Mouse (Mus musculus): ENCODE measurements around the gene Icos. TPM values are rescaled to one million over a fixed set of nuclear protein-coding genes. Genes with fewer than 3 reads are reported as not detected.

Icos gene
- polyA plus RNA-seq (2016; fragmentation: Nextera tagmentation; extraction: Ambion mirVana), result 0.08 and 0.29 TPM in 2 replicates

DNA sequence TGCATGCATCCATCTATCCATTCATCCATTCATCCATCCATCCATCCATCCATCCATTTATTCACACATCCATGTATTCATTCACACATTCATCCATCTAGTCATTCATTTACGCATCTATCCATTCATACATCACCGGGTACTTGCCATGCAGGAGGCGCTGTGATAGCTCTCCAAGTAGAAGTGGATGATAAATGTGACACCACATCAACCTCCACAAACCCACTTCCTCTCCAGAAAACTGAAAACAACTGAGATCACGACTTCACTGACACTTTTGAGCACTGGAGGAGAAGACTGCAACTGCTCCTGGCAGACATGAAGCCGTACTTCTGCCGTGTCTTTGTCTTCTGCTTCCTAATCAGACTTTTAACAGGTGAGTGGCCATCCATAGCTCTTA lies at the start of gene Icos:
Gene Icos, plus strand, starts transcription at position 287 of the 400 bp plus-strand sequence.
- H3K4me3 ChIP-seq, result no peak within 1 kb of the TSS
- ATAC-seq (ENCODE audit: low FRiP score), result no peak
- no peaks in the 10 kb centered on the region for H3K36me3 ChIP-seq
- 0 out of 2 replicates have a peak, but pooled peaks cover 3% of the 10 kb centered on the region for H3K4me1 ChIP-seq
- no peak within 1 kb of the TSS for H3K4me2 ChIP-seq (replicated peaks)
- no peak within 1 kb of the TSS for H3K9ac ChIP-seq
- no peaks in the 10 kb centered on the region for H3K9me3 ChIP-seq (replicated peaks)
- H3K27ac ChIP-seq, result no peak within 1 kb of the TSS
- whole genome bisulfite sequencing, result 83% methylated on average over 6 of the region's 6 CpGs
- H3K27me3 ChIP-seq, result no peaks in the 10 kb centered on the region

GRCm38 (mm10) chr1:60929036-60929435 lies 48.7 kb upstream of the Icos start:
- Histone ChIP-seq H3K4me3 (no peak overlapping the region), H3K4me1 (no peaks in the 10 kb centered on the region)
- WGBS, result 87% methylated on average over 3 of the region's 3 CpGs

GRCm38 (mm10) chr1:60930397-60930796 lies 47.3 kb upstream of the Icos start:
- Histone ChIP-seq H3K36me3 (no peaks in the 10 kb centered on the region), H3K27ac (no peak overlapping the region), H3K4me1 (no peaks in the 10 kb centered on the region), H3K4me3 (no peak overlapping the region), H3K27me3 (no peaks in the 10 kb centered on the region), H3K9ac (no peak overlapping the region), H3K4me2 (replicated peaks) (no peak overlapping the region), H3K9me3 (replicated peaks) (no peaks in the 10 kb centered on the region)
- 85% methylated on average over 7 of the region's 7 CpGs for WGBS
- no peak for ATAC-seq (ENCODE audit: low FRiP score)

More at GRCm38 (mm10) chr1:60929036-60929435, 48.7 kb upstream of the Icos start:
- Histone ChIP-seq H3K27ac (no peak overlapping the region), H3K9ac (no peak overlapping the region), H3K9me3 (replicated peaks) (no peaks in the 10 kb centered on the region), H3K4me2 (replicated peaks) (no peak overlapping the region), H3K36me3 (no peaks in the 10 kb centered on the region), H3K27me3 (no peaks in the 10 kb centered on the region)
- no peak for ATAC-seq (ENCODE audit: low FRiP score)

GRCm38 (mm10) chr1:60935968-60936581 lies 41.7 kb upstream of the Icos start:
- 58% methylated on average over 8 of the region's 8 CpGs for WGBS
- H3K4me3 ChIP-seq, result no peak overlapping the region
- H3K9me3 ChIP-seq (replicated peaks), result no peaks in the 10 kb centered on the region
- ATAC-seq (ENCODE audit: low FRiP score), result no peak
- H3K4me2 ChIP-seq (replicated peaks), result no peak overlapping the region
- H3K36me3 ChIP-seq, result no peaks in the 10 kb centered on the region
- H3K27me3 ChIP-seq, result no peaks in the 10 kb centered on the region
- no peak overlapping the region for H3K9ac ChIP-seq
- no peaks in the 10 kb centered on the region for H3K4me1 ChIP-seq
- no peak overlapping the region for H3K27ac ChIP-seq

DNA sequence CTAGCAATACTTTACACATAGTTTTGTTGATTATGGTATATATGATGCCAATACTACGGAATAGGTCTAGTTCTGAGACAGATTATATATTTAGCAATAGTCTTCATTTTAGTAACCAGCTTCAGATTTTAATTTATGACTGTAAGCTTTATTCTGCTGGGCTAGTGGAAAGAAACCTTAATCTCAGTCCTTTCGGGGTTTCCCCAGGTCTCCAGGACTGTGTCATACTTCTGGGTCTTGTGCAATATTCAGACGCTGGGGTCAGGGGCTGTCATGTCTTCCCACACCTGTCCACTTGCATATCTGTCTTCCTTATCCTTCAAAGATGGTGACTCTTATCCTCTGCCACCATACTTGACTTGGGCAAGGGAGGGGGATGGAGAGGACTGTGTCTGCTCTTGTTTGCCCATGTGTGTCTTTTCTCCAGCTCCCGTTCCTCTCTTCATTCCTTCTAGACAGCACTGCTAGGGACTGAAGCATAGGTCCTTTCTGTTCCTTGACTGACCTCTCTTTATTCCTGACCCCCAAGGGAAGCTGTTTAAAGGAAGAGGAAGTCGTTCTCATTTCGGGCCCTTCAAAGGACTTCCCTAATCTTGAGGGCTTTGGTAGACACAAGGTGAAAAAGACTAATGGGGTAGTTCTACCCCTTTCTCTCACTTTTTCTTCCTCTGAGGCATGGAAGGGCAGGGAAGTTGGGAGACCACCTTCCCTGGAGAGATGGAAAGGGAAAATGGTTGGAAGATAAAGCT lies 40.6 kb upstream of the Icos start:
- no peaks in the 10 kb centered on the region for H3K27me3 ChIP-seq
- 82% methylated on average over 6 of the region's 6 CpGs for WGBS
- no peaks in the 10 kb centered on the region for H3K9me3 ChIP-seq (replicated peaks)
- H3K4me1 ChIP-seq, result no peaks in the 10 kb centered on the region
- no peak overlapping the region for H3K4me2 ChIP-seq (replicated peaks)
- no peak for ATAC-seq (ENCODE audit: low FRiP score)
- H3K4me3 ChIP-seq, result no peak overlapping the region
- H3K36me3 ChIP-seq, result no peaks in the 10 kb centered on the region
- H3K27ac ChIP-seq, result no peak overlapping the region
- H3K9ac ChIP-seq, result no peak overlapping the region

DNA sequence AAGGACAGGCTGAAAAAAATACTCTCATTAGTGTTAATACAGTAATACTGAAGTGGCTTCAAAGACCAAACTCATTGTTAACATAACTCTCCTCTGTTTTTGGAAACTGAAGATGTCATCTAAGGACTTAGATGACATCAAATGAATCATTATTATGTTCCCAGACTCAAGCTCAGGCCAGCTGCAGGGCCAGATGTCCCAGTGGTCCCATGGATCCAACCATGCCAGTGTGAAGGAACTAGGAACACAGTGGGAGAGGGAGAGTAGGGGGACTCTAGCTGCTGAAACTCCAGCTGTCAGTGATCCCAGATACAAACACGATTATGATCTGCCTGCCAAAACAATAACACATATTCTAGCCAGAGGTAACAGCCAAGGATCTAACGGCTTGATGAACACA lies 39.5 kb upstream of the Icos start:
- ATAC-seq (ENCODE audit: low FRiP score), result no peak
- 80% methylated on average over 2 of the region's 2 CpGs for WGBS
- Histone ChIP-seq H3K27me3 (no peaks in the 10 kb centered on the region), H3K27ac (no peak overlapping the region), H3K4me1 (no peaks in the 10 kb centered on the region), H3K9me3 (replicated peaks) (no peaks in the 10 kb centered on the region), H3K9ac (no peak overlapping the region), H3K4me3 (no peak overlapping the region), H3K36me3 (no peaks in the 10 kb centered on the region), H3K4me2 (replicated peaks) (no peak overlapping the region)

GRCm38 (mm10) chr1:60938974-60939373 lies 38.8 kb upstream of the Icos start:
- 87% methylated on average over 5 of the region's 5 CpGs for WGBS
- no peaks in the 10 kb centered on the region for H3K9me3 ChIP-seq (replicated peaks)
- H3K9ac ChIP-seq, result no peak overlapping the region
- no peak overlapping the region for H3K4me2 ChIP-seq (replicated peaks)
- no peak overlapping the region for H3K27ac ChIP-seq
- no peak overlapping the region for H3K4me3 ChIP-seq
- ATAC-seq (ENCODE audit: low FRiP score), result no peak
- no peaks in the 10 kb centered on the region for H3K36me3 ChIP-seq
- H3K27me3 ChIP-seq, result no peaks in the 10 kb centered on the region
- no peaks in the 10 kb centered on the region for H3K4me1 ChIP-seq

DNA sequence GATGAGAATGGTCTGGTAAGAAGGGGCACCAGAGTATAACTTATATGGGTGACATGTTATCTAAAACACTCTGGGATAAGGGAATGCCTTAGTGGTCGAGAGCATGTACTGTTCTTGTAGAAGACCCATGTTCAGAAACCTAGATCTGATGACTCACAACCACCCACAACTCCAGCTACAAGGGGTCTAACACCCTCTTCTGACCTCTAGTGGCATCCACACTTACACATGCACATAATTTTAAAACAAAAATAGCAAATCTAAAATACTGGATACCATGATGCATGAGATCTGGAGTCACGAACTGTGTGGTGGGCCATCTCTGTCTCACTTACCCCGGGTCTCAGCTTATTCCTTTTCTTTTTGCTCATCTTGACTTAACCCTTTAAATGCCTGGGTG lies 37.7 kb upstream of the Icos start:
- no peaks in the 10 kb centered on the region for H3K9me3 ChIP-seq (replicated peaks)
- no peaks in the 10 kb centered on the region for H3K4me1 ChIP-seq
- H3K4me3 ChIP-seq, result no peak overlapping the region
- no peaks in the 10 kb centered on the region for H3K36me3 ChIP-seq
- no peak overlapping the region for H3K27ac ChIP-seq
- ATAC-seq (ENCODE audit: low FRiP score), result no peak
- no peaks in the 10 kb centered on the region for H3K27me3 ChIP-seq
- no peak overlapping the region for H3K9ac ChIP-seq
- no peak overlapping the region for H3K4me2 ChIP-seq (replicated peaks)
- WGBS, result 82% methylated on average over 3 of the region's 3 CpGs

GRCm38 (mm10) chr1:60940620-60941019 lies 37.1 kb upstream of the Icos start:
- H3K4me2 ChIP-seq (replicated peaks), result no peak overlapping the region
- no peaks in the 10 kb centered on the region for H3K27me3 ChIP-seq
- WGBS, result 97% methylated on average over 1 of the region's 1 CpGs
- H3K9ac ChIP-seq, result no peak overlapping the region
- H3K27ac ChIP-seq, result no peak overlapping the region
- H3K36me3 ChIP-seq, result no peaks in the 10 kb centered on the region
- ATAC-seq (ENCODE audit: low FRiP score), result no peak
- no peaks in the 10 kb centered on the region for H3K9me3 ChIP-seq (replicated peaks)
- H3K4me3 ChIP-seq, result no peak overlapping the region
- no peaks in the 10 kb centered on the region for H3K4me1 ChIP-seq

DNA sequence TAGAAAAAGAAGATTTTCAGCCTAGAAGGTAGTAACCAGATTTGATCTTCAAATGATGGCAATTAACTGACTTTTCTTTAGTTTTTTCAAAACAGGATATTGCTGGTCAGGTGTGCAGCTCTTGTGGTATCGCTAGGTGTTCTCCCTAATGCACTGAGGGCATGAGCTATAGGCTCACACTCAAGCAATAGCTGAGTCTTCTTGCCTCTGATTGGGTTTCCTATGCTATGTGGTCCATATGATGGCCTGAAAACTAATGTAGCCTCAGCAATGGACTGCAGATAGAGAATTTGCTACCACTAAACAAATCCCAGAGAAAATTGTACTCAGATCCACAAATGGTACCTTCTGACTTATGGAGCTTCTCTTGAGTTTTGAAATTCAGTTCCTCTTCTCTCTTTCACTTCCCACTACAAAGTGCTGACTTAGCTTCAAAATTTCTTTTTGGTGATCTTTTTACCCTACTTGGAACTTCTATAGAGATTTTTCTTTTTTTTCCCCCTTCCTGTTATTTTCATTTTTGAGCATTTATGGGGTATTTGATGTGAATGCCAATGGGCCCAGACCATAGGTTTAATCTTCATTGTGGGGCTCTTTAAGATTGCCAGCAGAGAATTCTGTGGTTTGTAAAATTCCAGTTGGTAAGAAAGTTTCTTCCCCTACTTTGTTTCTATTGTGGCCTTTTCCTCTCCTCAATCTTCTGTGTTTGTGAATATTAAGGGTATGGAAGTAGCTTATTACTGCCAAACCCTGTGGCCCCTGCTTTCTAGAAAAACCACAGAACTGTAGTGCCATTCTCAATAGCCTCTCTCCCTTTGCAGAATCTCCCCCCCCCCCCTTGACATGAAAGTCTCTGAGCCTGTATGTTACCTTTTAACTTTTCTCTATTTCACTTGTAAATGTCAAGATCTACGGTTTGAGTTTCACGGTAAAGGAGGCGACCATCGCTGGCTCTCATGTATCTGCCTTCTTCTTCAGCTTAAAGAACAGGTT lies 36.4 kb upstream of the Icos start:
- H3K9me3 ChIP-seq (replicated peaks), result no peaks in the 10 kb centered on the region
- H3K4me1 ChIP-seq, result no peaks in the 10 kb centered on the region
- H3K4me3 ChIP-seq, result no peak overlapping the region
- H3K4me2 ChIP-seq (replicated peaks), result no peak overlapping the region
- WGBS, result 92% methylated on average over 5 of the region's 5 CpGs
- H3K36me3 ChIP-seq, result no peaks in the 10 kb centered on the region
- ATAC-seq (ENCODE audit: low FRiP score), result no peak
- H3K9ac ChIP-seq, result no peak overlapping the region
- no peaks in the 10 kb centered on the region for H3K27me3 ChIP-seq
- H3K27ac ChIP-seq, result no peak overlapping the region

DNA sequence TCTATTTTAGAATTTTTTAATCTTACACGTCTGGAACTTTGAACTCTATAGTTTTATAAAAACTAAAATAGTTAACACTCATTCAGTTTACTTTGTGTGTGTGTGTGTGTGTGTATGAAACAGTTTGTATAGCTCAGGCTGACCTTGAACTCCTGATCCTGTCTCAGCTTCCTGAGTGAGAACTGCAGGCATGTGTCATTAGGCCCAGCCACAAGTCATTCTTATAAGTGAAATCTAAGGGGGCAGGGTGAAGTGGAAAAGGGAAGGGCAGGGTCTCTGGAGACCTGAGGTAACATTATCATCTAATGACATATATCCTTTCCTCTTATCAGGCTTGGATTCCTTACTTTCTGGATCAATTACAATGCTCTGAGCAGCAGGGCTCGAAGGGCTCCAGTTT lies 34.8 kb upstream of the Icos start:
- no peak for ATAC-seq (ENCODE audit: low FRiP score)

More for the DNA sequence above, 34.8 kb upstream of the Icos start:
- Histone ChIP-seq H3K4me2 (replicated peaks) (no peak overlapping the region), H3K4me1 (no peaks in the 10 kb centered on the region), H3K27ac (no peak overlapping the region), H3K9me3 (replicated peaks) (no peaks in the 10 kb centered on the region), H3K27me3 (no peaks in the 10 kb centered on the region), H3K9ac (no peak overlapping the region), H3K36me3 (no peaks in the 10 kb centered on the region), H3K4me3 (no peak overlapping the region)
- 85% methylated on average over 2 of the region's 2 CpGs for WGBS

Measured in hindbrain, embryonic 12.5 days (tissue).